Mouse (Mus musculus) limb, embryonic 14.5 days (tissue): ENCODE data around the gene Gpx3. TPM values are rescaled to one million over a fixed set of nuclear protein-coding genes. Genes with fewer than 3 reads are reported as not detected.
A peak's percentile ranks its signal among the peaks of the same experiment; 100 is the strongest.

ENCODE experiments used
- ATAC-seq: fragments of 200-750 bp; cut with Nextera tagmentation; 2 replicates; pipeline ENCODE4 v1.8.0; 2017; ENCODE audit warnings: low read depth, moderate number of reproducible peaks, moderate TSS enrichment; ENCODE audit not compliant: low FRiP score
- DNase-seq: peaks from one replicate; pipeline ENCODE4 v3.0.0-alpha.2; 2015; ENCODE audit warnings: low spot score
- H3K27ac ChIP-seq: fragments of 300-500 bp; sonication (generic); replicated peaks from 2 replicates; pipeline ENCODE4 v1.5.1; 2014; ENCODE audit warnings: low read depth, mild to moderate bottlenecking, low read length, moderate library complexity, mixed read lengths
- H3K27me3 ChIP-seq: fragments of 300-500 bp; sonication (generic); 2 replicates; pipeline ENCODE4 v1.6.1; 2014; ENCODE audit warnings: low read length, mixed read lengths; ENCODE audit not compliant: control insufficient read depth, insufficient read depth
- H3K36me3 ChIP-seq: fragments of 300-500 bp; sonication (generic); 2 replicates; pipeline ENCODE4 v1.6.1; 2014; ENCODE audit warnings: mild to moderate bottlenecking, low read length, moderate library complexity, mixed read lengths; ENCODE audit not compliant: control insufficient read depth, insufficient read depth
- H3K4me1 ChIP-seq: fragments of 300-500 bp; sonication (generic); 2 replicates; pipeline ENCODE4 v1.6.1; 2014; ENCODE audit warnings: antibody characterized with exemption, low read length, mixed read lengths; ENCODE audit not compliant: control insufficient read depth, insufficient read depth
- H3K4me2 ChIP-seq: fragments of 300-500 bp; sonication (generic); replicated peaks from 2 replicates; pipeline ENCODE4 v1.6.1; 2014; ENCODE audit warnings: low read depth, mild to moderate bottlenecking, low read length, moderate library complexity; ENCODE audit not compliant: severe bottlenecking
- H3K4me3 ChIP-seq: fragments of 300-500 bp; sonication (generic); replicated peaks from 2 replicates; pipeline ENCODE4 v1.5.1; 2014; ENCODE audit warnings: low read length
- H3K9ac ChIP-seq: fragments of 300-500 bp; sonication (generic); 2 replicates; pipeline ENCODE4 v1.6.1; 2014; ENCODE audit warnings: mild to moderate bottlenecking, low read depth, low read length, moderate library complexity; ENCODE audit not compliant: severe bottlenecking
- H3K9me3 ChIP-seq: fragments of 300-500 bp; sonication (generic); 2 replicates; pipeline ENCODE4 v1.6.1; 2016; ENCODE audit warnings: low read length; ENCODE audit not compliant: control insufficient read depth
- POLR2A ChIP-seq: fragments of 200-500 bp; IDR thresholded peaks from 2 replicates; pipeline ENCODE4 v1.8.0; 2012; ENCODE audit warnings: inconsistent platforms, mild to moderate bottlenecking, moderate library complexity, borderline replicate concordance; ENCODE audit not compliant: insufficient read depth, insufficient read length; ENCODE audit errors: extremely low read depth
- WGBS: fragments of 180-500 bp; shearing (Covaris S2); extraction: QIAGEN DNeasy Blood & Tissue Kit; methylation state at CpG from one replicate; pipeline ENCODE4 v1.1.7; 2014; 5-methylcytosine and 5-hydroxymethylcytosine counted together
- polyA plus RNA-seq, 2 experiments: library from polyadenylated mRNA; depleted of rRNA in 1 of 2; stranded (reverse) in 1 of 2; unstranded in 1 of 2; fragments of >200 nt; fragmentation: Nextera tagmentation in 1 of 2; extraction: Ambion mirVana in 1 of 2; gene quantifications; 2 replicates each; pipeline versions ENCODE4 v1.2.1 to v1.2.3; 2012 to 2014

Gene Gpx3
- polyA plus RNA-seq, 2 experiments = 14.5 to 37.3 TPM

GRCm38 (mm10) chr11:54884197-54884828, 17.9 kb upstream of the Gpx3 start:
- no peaks in the 10 kb centered on the region for H3K27me3 ChIP-seq
- no peak overlapping the region for H3K9ac ChIP-seq
- no peak overlapping the region for H3K27ac ChIP-seq
- WGBS = 76% methylated on average over 5 of the region's 5 CpGs
- no peak for ATAC-seq
- TF ChIP-seq POLR2A = no peak
- peaks cover 11% of the 10 kb centered on the region for H3K4me1 ChIP-seq
- no peak for DNase-seq
- H3K4me3 ChIP-seq = no peak overlapping the region
- H3K4me2 ChIP-seq = no peak overlapping the region
- H3K9me3 ChIP-seq = no peaks in the 10 kb centered on the region
- H3K36me3 ChIP-seq = no peaks in the 10 kb centered on the region

- no peak overlapping the region for H3K4me2 ChIP-seq
- peaks cover 11% of the 10 kb centered on the region for H3K4me1 ChIP-seq
- H3K27me3 ChIP-seq = no peaks in the 10 kb centered on the region
- H3K27ac ChIP-seq = no peak overlapping the region
- no peak overlapping the region for H3K4me3 ChIP-seq
- no peaks in the 10 kb centered on the region for H3K9me3 ChIP-seq
- no peak for ATAC-seq
- WGBS = 4% methylated on average over 4 of the region's 5 CpGs
- no peak overlapping the region for H3K9ac ChIP-seq
- no peak for TF ChIP-seq POLR2A
- no peaks in the 10 kb centered on the region for H3K36me3 ChIP-seq
- peak; percentile 29 for DNase-seq
These were observed 17.3 kb upstream of the Gpx3 start for GRCm38 (mm10) chr11:54884937-54885336.

DNA sequence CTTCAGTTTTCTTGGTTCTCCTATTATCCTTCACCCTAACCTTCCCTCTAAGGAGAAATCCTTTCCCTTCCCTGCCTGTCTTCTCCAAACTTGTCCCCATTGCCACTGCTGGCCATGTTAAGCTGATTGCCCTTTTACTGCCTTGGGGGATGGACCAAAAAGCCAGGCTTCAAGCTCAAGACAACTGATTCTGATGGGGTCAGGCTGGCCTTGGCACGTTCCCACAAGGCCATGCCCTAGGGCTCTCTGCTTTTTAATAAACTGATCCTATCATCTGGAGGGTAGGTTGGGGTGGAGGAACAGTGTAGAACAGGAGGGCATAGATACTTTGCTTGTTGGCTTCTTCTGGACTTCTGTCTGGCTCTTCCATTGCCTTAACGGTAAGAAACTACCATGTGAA, 16.8 kb upstream of the Gpx3 start:
- Histone ChIP-seq H3K36me3 (no peaks in the 10 kb centered on the region), H3K27ac (no peak overlapping the region), H3K4me3 (no peak overlapping the region), H3K4me2 (no peak overlapping the region), H3K4me1 (peaks cover 11% of the 10 kb centered on the region), H3K27me3 (no peaks in the 10 kb centered on the region), H3K9me3 (no peaks in the 10 kb centered on the region), H3K9ac (no peak overlapping the region)
- WGBS = 74% methylated on average over 2 of the region's 2 CpGs
- ATAC-seq = no peak
- DNase-seq = no peak
- no peak for TF ChIP-seq POLR2A

DNA sequence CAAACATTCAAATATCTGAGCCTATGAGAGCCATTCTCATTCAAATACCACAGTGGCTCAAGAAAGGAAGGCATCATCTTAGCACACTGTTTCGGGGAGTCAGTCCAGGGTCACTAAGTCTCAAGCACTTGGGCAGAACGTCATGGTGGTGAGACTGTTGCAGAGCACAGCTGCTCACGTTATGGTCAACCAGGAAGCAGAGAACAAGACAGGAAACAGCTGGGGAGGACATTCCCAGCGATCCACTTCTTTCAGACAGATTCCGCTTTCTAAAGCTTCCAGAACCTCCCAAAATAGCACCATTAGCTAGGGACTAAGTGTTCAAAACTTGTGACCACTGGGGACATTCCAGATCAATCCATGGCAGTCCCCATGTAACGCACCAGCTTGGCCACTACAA, 14.3 kb upstream of the Gpx3 start:
- H3K4me2 ChIP-seq = no peak overlapping the region
- H3K9me3 ChIP-seq = no peaks in the 10 kb centered on the region
- H3K4me3 ChIP-seq = no peak overlapping the region
- DNase-seq (no peak), ATAC-seq (no peak)
- H3K36me3 ChIP-seq = no peaks in the 10 kb centered on the region
- TF ChIP-seq POLR2A = no peak
- peaks cover 8% of the 10 kb centered on the region for H3K4me1 ChIP-seq
- no peak overlapping the region for H3K9ac ChIP-seq
- H3K27ac ChIP-seq = no peak overlapping the region
- whole genome bisulfite sequencing = 76% methylated on average over 6 of the region's 6 CpGs
- no peaks in the 10 kb centered on the region for H3K27me3 ChIP-seq

DNA sequence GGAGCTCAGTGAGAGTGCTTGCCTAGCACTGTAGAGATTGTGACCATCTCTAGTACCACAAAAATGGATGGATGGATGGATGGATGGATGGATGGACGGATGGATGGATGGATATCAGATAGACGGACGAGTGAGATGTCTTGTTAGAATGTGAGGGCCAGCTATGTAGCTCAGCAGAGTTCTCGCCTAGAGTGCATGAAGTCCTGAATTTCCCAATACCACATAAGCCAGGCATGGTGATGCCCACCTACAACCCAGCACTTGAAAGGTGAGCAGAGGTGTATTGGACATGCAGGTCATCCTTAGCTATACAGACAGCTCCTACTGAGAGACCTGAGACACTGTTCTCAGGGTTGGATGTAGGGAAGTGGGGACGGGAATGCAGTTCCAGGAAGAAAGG, 10.9 kb upstream of the Gpx3 start:
- ATAC-seq (no peak), DNase-seq (no peak)
- Histone ChIP-seq H3K4me2 (no peak overlapping the region), H3K4me3 (no peak overlapping the region), H3K27me3 (no peaks in the 10 kb centered on the region), H3K9me3 (no peaks in the 10 kb centered on the region), H3K9ac (no peak overlapping the region), H3K36me3 (no peaks in the 10 kb centered on the region), H3K27ac (no peak overlapping the region), H3K4me1 (no peaks in the 10 kb centered on the region)
- 89% methylated on average over 5 of the region's 5 CpGs for WGBS
- TF ChIP-seq POLR2A = no peak

GRCm38 (mm10) chr11:54892091-54892490, 10.2 kb upstream of the Gpx3 start:
- H3K9me3 ChIP-seq = no peaks in the 10 kb centered on the region
- H3K4me2 ChIP-seq = no peak overlapping the region
- TF ChIP-seq POLR2A = no peak
- H3K27me3 ChIP-seq = no peaks in the 10 kb centered on the region
- no peaks in the 10 kb centered on the region for H3K4me1 ChIP-seq
- H3K36me3 ChIP-seq = no peaks in the 10 kb centered on the region
- WGBS = 52% methylated on average over 7 of the region's 7 CpGs
- H3K4me3 ChIP-seq = no peak overlapping the region
- ATAC-seq (no peak), DNase-seq (no peak)
- no peak overlapping the region for H3K9ac ChIP-seq
- no peak overlapping the region for H3K27ac ChIP-seq
